Mouse (Mus musculus): Measurements from ENCODE around the gene Ftl1-ps1.

GRCm38 (mm10) chr13:74363176-74363858, 36.2 kb upstream of the Ftl1-ps1 start:
- TF ChIP-seq CTCF (IDR thresholded peaks at IDR 0.05; ENCODE audit: low read depth, low read length): no peak
- no peak for TF ChIP-seq EP300 (IDR thresholded peaks at IDR 0.05; ENCODE audit: insufficient read depth, low read depth, low read length)

Data from ES-Bruce4 (cell line).